Mouse (Mus musculus): ENCODE results near the gene Rpp30.

Gene Rpp30

DNA sequence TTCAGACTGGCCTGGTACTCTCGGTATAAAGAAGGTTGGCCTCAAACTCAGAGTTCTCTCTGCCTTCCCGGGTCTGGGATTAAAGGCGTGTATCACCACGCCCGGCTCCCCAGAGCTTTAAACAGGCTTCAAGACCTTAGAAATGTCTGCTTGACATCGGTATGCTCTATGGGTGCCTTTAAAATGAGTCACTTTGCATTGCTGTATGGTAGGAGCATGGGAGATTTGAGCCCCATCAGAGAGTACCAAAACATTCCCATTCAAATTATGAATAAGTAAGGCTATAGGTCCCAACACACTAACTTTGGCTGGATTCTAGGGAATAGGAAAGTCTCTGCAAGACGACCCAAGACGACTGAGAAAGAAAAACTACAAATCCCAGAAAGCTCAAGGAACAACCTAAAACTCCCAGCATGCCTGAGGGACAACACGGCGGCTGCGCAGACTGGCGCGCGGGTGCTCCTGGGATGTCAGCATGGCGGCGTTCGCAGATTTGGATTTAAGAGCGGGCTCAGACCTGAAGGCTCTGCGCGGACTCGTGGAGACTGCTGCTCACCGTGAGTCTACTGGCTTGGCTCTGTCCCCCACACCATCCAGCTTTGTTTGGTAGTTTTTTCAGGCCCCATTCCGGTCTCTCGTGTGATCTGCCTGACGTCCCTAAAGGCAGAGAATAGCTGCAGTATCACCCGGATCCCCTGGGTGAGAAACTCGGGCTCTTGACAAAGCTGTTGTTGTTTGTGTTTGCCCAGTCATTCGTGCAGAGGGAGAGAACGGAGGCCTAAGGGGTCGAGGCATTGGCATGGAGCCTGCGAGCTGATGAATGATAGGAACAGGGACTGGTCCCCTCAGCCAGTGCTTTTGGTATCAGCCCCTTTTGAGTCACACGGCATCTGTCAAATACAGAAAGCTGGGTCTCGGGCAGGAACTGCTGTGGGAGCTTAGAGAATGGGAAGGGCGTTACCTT is at the start of gene Rpp30:
Gene Rpp30, plus strand, starts transcription at position 455 of the 964 bp plus-strand sequence.
- peak; percentile 95 for DNase-seq (ENCODE audit: low read depth, low spot score)

DNA sequence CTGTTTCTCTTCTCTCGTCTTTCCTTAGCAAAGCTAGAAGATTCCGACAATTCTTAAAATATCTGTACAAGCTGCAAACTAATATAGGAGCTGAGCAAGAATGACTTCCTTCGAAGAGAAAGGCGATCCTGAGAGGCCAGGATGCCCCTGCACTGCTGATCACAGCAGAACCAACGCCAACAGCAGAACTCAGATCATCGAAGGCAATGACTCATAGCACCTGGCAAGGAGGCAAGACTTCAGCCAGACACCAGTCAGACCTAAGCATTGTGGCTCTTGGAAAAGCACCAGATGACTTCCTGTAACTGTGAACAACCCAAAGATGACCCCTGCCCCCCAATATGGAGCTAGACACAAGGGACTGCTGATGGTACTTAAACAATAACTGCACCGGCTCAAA is 37.5 kb upstream of the Rpp30 start:
- DNase-seq (ENCODE audit: low read depth, low spot score), result peak; percentile 83

DNA sequence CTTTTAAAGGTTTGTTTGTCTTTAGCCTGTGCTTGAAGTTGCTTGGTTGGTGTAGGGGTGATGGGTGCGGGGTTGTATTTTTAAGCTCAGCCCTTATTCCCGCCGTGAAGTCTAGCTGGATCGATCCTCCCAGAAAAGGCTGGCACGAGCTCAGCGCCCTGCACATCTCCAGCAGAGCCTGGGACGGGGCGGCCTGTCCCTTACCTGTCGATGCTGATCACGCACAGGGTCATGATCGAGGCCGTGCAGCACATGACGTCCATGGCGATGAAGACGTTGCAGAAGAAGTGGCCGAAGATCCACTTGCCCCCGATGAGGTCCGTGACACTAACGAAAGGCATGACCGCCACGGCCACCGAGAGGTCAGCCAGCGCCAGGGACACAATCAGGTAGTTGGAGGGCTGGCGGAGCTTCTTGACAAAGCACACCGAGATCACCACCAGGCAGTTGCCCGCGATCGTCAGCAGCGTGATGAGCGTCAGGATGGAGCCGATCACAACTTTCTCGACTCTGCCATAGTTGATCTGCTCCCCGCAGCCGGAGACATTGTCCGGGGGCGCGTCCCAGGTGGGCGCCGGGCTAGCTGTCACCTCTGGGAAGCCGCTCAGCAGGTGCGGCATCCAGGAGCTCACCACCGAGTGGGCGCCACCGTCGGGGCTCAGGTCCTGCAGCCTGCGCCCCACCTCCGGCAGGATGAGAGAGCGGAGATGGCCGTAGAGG is 26.9 kb upstream of the Rpp30 start:
- DNase-seq (ENCODE audit: low read depth, low spot score), result no peak

DNA sequence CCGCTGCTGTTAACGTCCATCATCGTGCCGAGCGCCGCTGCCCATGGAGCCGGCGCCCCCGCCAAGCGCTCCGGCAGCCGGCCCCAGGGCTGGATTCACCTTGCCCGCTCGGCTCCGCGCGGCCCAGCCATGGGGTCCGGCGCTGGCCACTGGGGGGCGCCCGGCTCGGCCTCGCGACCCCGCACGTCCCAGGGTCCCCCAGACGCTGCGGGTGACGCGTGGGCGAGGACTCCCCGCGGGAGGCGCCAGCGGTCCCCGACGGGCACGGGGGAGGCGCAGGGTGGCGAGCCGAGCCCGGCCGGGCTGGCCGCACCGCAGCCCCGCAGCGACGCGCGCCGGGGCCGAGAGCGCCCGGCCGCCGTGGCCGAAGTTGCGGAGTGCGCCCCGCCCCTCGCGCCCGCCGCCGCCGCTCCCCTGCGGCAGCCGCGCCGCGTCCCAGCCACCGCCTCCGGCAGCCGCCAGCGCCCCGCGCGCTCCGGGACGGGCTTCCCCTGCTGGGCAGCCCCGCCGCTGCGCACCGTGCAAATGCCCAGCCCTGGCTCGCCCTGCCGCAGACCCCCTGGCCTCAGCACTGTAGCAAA is 26.2 kb upstream of the Rpp30 start, which contains the start of gene Htr7:
Gene Htr7, minus strand, starts transcription at position 277 of the 581 bp plus-strand sequence.
- DNase-seq (ENCODE audit: low read depth, low spot score), result no peak

DNA sequence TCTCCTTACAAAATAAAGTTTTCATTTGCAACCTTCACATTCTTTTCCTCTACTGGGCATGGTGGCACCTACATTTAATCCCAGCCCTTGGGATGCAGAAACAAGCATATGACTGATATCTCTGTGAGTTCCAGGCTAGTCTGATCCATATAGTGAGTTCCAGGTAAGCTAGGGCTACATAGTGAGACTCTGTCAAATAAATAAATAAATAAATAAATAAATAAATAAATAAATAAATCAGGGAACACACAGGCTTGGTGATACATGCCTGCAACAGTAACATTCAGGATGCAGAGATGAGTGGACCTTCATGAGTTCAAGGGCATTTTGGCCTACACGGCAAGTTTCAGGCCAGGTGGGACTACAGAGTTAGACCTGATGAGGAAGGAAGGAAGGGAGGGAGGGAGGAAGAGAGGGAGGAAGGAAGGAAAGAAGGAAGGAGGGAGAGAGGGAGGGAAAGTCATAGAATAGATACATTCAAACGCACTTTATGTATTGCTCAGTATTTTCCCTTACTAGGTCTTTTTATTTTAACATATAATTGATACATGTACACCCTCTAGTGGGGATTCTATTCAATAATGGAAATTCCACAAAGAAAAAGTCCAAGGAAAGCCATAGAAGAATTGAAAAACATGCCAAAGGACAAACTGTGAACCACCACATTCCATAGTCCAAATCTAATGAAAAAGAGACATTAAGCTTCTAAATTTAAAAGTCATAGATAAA is 20.6 kb upstream of the Rpp30 start:
- peak; percentile 39 for DNase-seq (ENCODE audit: low read depth, low spot score)

DNA sequence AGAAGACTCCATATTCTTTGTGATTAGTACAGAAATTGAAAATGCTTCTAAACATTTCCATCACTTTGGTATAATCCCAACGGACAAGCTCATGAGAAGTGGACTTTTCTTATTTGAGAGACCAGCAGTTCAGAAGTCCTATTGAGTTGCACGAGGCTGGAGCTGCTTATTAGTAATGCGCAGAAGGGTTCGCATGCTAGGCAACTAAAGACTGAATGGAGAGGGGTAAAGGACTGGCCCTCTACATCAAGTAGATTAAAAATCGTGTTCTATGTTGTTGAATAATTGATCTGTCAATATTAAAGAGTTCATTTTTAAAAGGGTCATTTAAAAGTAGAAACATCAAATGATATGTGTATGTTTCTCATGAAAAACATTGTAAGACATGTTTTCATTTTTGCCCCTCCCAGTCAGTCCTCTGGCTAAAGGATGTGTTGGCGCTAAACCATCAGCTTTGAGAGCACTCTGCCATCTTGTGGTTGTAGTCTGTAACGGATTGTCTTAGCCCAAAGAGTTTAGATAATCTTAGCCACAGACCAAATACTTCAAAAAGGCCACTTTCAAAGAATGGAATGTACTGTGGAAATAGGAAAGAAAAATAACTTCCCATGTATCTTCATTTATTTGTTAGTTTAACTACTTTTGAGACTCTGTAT is 782 bp upstream of the Rpp30 start:
- peak; percentile 93 for DNase-seq (ENCODE audit: low read depth, low spot score)

DNA sequence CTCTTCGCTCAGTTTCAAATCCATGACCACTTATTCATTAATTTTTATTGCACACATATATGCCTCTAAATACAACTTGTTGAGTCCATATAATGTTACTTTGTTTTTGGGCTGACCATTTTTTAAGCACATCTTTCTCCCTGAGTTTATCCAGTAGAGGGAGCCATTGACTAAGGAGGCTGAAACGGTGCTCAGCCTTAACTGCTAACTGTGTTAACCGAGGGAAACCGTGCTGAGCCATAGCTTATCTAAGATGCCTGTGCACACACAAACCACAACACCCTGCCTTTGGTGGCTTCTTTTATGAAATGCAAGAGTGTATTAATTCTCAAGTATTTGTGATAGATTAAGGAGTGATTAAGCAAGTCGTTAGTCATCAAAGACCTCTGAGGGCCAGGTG is 7.3 kb downstream of the Rpp30 start:
- peak; percentile 81 for DNase-seq (ENCODE audit: low read depth, low spot score)

DNA sequence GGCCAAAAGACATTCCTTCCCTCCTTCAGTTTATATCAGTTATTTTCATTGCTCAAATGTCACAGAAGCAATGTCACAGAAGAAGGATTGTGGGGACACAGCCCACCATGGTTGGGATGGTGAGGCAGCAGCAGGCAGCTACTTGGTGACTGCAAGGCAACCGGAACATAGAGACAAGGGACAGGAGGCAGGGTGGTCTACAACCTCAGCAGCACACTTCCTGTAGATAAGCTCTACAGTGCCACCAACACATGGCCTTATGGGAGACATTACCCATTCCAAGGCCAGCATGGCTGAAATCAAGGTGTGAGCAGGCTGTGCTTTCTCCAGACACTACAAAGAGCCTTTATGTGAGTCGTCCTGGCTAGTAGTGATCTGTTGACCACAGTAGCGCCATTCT is 13.7 kb downstream of the Rpp30 start:
- no peak for DNase-seq (ENCODE audit: low read depth, low spot score)

DNA sequence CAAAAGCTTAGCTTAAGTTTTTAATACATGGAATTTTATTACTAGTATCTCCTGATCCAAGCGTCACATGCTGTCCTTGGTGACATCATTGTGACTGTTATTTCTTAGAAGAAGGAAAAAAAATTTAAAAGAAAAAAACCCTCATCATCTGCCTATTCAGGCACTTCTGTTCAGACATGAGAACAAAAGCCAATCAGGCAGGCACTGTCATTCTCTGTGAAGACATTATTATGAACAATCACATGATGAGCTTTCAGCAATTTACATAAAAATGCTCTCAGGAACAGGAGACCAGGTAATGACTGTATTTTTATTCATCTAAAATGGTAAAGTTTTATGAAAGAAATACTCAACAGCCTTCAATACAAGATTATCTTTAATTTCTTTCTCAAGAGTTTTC is 14.7 kb downstream of the Rpp30 start:
- DNase-seq (ENCODE audit: low read depth, low spot score), result no peak

DNA sequence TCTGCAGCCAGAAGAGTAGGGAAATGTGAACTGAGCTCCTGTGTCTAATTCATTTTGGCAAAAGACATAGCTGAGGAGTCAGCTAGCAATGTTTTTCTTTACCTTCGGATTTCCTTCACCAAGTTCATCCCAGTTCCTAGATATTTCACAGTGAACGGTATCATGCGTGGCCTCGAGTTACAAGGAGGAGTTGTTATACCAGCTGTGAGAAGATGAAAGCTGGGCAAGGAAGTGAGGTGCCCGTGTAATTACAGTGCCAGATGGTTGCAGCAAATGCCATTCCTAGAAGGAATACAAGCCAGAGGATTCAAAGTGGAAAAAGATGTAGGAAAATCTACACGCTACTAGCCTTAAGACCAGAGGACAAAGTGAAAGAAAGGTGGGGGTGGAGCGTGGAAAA is 15.4 kb downstream of the Rpp30 start:
- DNase-seq (ENCODE audit: low read depth, low spot score), result no peak

DNA sequence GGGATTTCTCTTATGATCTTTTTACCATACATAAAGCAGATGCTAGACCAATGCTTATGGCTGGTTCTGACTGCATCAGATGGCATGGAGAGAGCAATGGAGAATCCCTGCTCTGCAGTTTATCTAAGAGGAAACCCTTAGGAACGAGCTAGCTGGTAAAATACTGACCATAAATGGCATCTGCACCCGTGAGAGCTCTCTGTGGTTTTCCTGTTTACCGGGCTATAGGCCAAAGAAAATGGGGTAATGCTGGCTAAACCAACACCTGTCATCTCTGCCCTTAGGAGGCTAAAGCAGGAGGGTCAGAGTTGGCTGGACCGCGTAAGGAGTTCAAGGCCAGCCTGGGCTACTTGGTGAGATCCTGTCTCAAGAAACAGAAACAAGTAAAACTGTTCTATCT is 20.4 kb downstream of the Rpp30 start:
- peak; percentile 55 for DNase-seq (ENCODE audit: low read depth, low spot score)

DNA sequence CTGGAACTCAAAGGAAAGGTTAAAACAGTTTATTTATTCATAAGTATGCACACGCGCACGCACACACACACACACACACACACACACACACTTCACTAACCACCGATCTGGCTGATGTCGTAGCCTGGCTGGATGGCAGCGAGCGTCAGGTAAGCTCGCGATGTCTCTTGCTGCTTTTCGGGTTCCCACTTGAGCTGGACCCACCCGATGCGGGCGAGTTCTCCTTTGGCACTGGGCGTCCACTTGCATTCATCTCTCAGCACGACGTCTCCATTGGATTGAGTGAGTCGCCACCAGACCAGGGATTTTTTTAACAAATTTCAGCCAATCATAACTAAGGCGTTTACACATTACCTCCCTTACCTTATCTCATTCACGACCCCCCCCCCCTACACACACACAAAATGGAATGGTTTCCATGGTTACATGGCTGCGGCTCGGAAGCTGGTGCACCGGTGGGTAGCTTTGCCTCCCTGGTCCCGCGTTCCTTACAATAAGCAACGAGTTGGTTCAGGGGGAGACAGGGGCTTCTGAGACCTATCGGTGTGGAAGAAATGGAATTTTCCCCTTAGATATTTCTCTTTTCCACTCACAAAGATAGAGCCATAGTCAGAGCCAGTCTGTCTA is 25.9 kb downstream of the Rpp30 start:
- DNase-seq (ENCODE audit: low read depth, low spot score), result no peak

DNA sequence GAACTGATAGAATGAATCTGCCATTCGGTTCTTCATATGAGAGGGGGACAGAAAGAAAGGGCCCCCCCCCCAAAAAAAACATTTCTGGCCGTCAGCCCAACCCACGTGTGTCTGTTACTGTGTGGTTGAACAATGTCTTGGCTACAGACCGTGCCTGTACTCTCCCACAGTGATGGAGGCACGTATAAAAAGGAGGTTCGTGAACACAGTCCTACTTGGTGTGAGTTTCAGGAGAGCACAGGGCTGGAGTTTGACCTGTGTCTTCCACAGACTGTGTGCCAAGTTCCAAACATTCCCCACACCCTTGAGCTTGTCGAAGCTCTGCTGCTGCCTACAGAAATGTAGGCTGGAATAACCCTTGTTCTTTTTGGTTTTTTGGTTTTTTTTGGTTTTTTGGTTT is 26.9 kb downstream of the Rpp30 start:
- DNase-seq (ENCODE audit: low read depth, low spot score), result no peak

DNA sequence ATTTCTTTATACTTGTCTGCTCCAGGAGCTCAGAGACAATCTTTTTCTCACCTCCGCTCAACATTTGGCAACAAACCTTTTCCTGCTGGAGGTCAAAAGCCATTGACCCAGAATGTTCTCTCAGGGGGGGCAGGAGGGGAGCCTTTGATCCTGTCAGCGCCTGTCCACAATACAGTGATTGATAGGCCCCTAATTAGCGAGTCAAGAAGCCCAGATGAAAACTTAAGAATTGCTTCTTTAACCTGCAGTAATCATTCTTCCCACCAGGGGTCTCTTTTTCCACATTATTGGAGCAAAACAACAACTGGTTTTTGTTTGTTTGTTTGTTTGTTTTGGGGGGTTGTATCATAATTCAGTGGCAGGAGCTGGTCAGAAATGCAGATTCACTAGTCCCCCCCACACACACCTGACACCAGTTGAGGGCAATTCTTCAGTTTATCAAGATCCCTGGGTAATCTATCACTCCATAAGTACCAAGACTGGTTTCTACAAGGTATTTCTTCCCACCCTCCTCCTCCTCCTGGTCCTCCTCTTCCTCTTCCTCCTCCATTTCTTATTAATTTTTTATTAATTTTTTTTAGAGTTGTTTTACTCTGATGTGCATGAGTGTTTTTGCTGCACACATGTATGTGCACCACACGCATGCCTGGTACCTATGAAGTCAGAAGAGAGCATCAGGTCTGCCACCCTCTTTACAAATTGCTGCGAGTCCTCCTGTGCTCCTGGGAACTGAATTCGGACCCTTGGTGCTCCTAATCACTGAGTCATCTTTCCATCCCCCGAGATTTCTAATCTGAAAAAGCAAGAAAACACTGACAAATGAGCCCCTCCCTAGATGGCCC is 27.8 kb downstream of the Rpp30 start:
- peak; percentile 70 for DNase-seq (ENCODE audit: low read depth, low spot score)

DNA sequence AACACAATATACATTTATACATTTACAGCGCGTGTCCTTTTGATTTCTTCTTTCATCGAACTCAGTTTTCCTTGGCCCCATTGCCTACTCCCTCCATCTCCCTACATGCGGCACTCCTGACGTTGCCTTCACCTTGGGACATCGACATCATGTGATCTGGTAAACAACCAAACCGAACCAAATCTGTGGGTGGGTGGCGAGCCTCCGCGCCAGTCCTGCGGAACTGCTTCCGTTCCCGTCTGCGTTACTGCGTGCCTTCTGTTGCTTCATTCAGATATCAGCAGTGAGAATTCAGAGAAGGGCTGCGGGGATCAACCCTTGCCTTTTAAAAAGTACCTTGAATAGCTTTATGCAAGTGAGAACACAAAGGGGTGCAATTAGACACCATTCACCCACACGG is 28.5 kb downstream of the Rpp30 start:
- no peak for DNase-seq (ENCODE audit: low read depth, low spot score)

DNA sequence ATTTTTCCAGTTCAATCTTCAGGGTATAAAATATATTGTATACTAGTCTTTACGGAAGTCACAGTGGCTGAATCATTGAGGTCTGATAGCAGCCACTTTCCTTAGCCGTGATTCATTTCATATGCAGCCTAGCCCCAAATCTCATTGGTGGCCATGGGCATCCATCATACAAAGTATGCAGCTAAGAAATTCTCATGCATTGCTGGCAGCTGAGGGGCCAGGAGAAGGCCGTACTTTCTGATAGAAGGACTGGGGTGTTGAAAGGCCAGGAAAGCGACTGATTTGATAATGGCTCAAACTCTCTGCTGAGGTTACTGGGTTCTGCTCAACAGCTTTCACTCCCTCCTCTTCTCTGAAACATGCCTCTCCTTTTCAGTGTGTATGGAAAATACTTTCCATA is 32.7 kb downstream of the Rpp30 start:
- DNase-seq (ENCODE audit: low read depth, low spot score), result peak; percentile 98

DNA sequence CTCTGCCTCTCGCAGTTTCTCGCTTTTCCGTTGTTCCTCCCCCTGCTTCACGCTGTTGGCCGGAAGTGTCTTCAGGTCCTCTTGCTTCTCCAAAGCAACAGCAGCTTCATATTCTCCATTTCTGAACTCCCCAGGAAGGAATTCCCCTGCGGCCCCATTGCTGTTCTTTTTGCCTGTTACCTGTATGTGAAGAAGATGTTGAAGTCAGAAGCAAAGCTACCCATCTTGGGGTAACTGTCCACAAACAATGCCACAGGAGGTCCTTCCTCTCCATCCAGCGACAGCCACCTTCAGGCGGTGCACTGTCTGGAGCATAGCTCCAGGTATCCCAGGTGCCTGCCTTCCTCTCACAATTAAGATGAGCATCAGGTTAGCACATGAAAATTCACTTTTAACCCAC is 35.7 kb downstream of the Rpp30 start:
- DNase-seq (ENCODE audit: low read depth, low spot score), result no peak

DNA sequence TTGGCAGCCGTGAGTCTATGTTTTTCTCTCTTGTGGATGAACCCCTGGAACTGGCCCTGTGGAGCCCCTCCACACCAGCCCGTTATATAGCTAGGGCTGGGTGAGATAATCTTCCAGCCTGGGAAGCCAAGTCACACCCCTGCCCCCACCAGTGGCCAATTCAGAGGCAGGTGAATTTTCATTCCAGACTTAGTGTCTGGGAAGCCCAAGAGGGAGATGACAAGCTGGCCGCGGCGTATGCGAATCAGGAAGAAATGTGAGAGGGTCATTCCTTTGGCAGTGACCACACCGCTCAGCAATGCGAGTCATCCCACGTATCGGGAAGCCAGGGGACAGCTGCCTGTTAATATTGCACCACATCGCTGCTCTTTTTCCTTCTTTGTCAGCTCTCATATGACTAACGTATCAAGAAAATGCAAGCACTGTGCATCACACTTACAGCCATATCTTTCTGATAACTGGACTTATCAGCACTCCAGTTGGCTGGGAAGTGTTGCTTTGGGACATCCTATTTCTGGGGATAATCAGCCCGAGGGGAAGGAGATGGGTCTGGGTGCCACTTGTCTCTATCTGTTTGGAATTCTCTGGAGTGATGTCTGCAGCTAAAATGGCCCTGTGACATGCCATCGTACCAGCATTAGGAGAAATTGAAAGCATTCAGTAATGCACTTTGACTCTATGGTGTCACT is 36.4 kb downstream of the Rpp30 start, which contains the start of gene Ankrd1:
Gene Ankrd1, minus strand, starts transcription at position 317 of the 689 bp plus-strand sequence.
- DNase-seq (ENCODE audit: low read depth, low spot score), result peak; percentile 93

DNA sequence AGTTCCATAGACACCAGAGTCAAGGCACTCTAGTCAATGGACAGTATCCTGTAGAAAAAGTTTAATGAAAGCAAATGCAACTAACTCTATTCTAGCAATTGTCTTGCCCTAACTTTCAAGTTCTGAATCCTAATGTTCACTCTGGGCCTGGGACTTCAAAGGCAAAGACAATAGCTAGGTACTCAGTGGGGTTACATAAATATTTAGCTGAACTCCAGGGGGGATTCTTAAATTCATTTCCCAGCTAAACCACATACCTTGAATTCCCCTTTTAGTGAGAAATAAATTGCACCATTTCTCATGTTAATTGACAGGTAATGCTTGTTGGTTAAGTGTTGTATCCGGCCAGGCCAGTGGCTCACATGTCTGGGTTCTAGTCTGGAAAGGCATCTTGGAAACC is 40.7 kb downstream of the Rpp30 start:
- DNase-seq (ENCODE audit: low read depth, low spot score), result no peak

All from 3T3-L1 (cell line).